Mouse (Mus musculus): Measurements from ENCODE around the gene Tmem230.

Tmem230 gene

DNA sequence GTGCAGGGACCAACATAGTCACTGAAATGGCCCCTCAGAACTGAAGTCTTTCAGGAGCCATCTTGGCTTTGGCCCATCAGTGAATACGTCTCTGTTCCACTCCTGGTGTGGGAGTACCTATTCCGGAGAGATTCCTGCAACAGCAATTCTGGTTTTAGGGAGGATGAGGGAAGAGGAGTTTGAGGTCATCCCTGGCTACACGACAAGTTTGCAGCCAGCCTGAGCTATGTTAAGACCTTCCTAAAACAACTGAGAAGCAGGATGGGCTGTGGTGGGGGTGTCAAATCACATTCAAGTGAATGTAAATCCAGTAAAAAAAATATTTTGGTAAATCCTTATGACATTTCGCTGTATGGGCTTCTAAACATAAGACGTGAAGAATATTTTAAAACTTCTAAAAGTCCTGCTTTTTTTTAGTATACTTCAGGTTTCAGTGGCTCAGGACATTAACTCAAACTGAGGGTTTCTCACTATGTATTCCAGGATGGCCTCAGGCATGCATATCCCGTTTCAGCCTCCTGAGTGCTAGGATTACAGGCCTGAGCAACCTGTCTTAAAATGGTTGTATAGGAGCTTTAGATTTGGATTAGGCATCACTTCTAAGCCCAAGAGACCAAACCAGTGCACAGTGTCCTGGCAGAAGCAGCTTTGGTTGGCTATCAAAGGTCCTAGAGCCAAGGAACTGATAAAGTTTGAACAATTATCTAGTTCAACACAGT lies 9.9 kb upstream of the Tmem230 start:
- TF ChIP-seq GATA4 (IDR thresholded peaks at IDR 0.05; ENCODE audit: insufficient replicate concordance, low read length): no peak

DNA sequence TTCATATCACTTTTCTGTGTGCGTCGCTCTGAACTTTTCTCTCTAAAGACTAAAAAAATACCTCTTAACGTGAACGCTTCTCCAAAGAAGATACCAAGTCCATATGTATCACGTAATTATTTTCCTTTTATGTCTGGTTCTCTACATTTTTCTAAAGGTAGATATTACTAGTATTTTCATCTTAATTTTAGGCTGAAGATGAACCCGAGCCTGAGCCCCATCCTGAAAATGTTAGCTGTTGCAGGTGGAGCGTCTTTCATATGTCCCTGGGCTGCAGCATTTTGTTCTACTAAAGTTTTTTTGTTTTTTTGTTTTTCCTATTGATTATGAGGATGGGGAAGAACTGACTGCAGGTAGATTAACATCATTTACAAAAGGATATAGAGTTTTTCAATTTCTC lies 6.0 kb upstream of the Tmem230 start:
- TF ChIP-seq GATA4 (IDR thresholded peaks at IDR 0.05; ENCODE audit: insufficient replicate concordance, low read length): no peak

DNA sequence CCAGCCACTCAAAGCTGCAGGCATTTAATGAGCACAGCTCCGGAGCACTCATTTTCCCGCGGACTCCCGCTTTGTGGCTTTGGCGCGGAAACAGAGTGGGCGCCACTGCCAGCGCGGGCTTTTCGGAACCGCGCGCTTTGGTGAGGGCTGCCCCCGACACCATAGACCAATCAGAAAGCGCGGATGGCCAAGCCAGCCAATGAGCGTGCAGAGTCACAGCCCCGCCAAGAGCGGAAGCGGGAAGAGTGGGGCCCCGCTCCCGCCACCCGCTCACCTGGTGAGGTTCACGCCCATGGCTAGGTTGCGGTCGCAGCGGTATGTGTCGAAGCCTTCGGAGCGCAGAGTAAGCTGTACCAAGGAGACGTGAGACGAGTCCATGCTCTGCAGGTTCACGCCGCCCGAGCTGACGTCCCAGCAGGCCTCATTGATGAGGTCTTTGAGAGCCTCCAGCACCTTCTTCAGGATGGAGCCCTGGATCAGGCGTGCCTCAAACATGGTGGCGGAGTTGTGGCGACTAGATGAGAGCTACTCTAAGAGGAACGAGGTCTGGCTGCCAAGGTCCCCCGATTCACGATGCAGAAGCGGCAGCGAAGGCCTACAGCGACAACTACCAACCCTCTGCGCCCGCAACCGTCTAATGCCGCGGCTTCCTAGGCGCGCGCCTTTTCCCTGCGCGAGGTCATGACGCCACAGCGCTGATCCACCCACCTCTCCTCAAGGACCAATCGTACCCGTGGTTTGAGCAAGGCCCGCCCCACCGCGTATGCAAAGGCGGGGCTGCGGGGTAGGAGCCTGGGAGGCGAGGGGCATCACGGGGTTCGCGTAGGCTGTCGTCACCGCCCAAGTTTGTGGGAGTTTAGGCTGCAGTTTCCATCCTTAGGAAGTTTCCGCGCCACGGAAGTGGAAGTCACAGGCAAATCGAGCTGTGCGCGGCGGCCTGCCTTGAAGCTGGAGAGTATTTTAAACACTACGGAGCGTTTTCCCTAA lies 5.2 kb upstream of the Tmem230 start, which contains the start of gene Pcna:
Gene Pcna (minus strand): TSS at position 773 of the 987 bp plus-strand sequence.
- no peak for TF ChIP-seq GATA4 (IDR thresholded peaks at IDR 0.05; ENCODE audit: insufficient replicate concordance, low read length)

- TF ChIP-seq GATA4 (IDR thresholded peaks at IDR 0.05; ENCODE audit: insufficient replicate concordance, low read length): no peak
Measured at GRCm38 (mm10) chr2:132251911-132252310, 4.3 kb upstream of the Tmem230 start.

- TF ChIP-seq GATA4 (IDR thresholded peaks at IDR 0.05; ENCODE audit: insufficient replicate concordance, low read length): no peak
Measured at GRCm38 (mm10) chr2:132243370-132243769, 4.2 kb downstream of the Tmem230 start.

- TF ChIP-seq GATA4 (IDR thresholded peaks at IDR 0.05; ENCODE audit: insufficient replicate concordance, low read length): no peak
Measured at GRCm38 (mm10) chr2:132235975-132236374, 11.6 kb downstream of the Tmem230 start.

DNA sequence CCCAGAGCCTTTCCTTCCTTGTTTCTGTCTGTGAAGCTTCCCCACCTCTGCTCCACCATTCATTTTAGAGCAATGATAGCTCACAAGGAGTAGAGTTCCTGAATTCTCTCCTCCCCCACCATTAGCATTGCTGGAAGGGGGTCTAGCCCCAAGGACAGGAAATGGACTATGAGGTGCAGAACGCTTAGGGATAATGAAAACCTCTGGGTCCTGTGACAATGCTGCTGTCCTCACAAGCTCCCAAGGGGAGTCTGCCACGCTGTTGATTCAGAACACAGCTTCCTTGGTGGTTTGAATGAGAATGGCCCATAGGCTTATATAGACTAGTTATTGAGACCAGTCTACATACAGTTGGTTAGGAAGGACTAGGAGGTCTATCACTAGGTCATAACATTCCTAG lies 12.3 kb downstream of the Tmem230 start:
- no peak for TF ChIP-seq GATA4 (IDR thresholded peaks at IDR 0.05; ENCODE audit: insufficient replicate concordance, low read length)

GRCm38 (mm10) chr2:132233985-132234765 lies 13.4 kb downstream of the Tmem230 start:
- TF ChIP-seq GATA4 (IDR thresholded peaks at IDR 0.05; ENCODE audit: insufficient replicate concordance, low read length): no peak

DNA sequence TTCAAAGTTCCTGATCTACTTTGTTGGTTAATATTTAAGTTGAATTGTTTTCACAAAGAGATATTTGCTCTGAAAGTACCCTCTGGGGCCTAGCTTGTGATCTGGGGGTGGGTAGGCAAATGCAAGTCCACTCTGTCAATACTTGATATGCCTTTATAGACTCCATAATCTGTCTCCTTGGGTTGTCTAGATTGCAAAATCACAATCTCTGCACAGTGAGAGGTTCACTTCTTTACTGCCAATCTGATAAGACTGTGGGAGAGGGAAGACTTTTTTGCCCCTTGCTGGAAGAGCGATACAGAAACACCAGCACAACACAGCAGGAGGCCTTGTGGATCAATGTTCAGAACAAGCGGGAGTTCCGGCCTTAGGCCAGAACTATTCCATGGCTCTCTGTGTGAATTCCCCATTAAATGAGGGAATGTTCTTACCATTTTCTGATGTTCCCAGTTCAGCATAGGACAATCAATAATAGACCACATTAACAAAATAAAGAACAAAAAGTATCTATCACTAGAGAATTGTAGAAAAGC lies 15.1 kb downstream of the Tmem230 start:
- TF ChIP-seq GATA4 (IDR thresholded peaks at IDR 0.05; ENCODE audit: insufficient replicate concordance, low read length): no peak

DNA sequence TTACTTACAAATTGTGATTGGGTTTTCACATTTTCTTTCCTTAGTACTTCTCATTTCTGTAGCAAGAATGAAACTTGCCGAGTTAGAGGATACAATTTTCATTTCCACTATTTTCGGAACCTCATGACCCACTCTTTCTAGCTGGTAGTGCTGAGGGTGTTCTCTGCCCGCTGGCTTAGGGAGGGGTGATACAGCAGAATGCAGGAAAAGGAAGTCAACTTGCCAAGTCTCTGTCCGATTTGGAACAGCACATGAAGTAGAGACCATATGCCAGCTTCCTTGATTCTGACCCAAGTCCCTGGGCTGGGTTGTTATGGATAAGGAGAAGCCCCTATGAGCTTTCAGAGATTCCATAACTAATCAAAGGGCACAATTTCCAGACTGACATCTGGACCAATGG lies 23.2 kb downstream of the Tmem230 start:
- no peak for TF ChIP-seq GATA4 (IDR thresholded peaks at IDR 0.05; ENCODE audit: insufficient replicate concordance, low read length)

GRCm38 (mm10) chr2:132221611-132222073 lies 26.0 kb downstream of the Tmem230 start:
- no peak for TF ChIP-seq GATA4 (IDR thresholded peaks at IDR 0.05; ENCODE audit: insufficient replicate concordance, low read length)

- TF ChIP-seq GATA4 (IDR thresholded peaks at IDR 0.05; ENCODE audit: insufficient replicate concordance, low read length): no peak
Measured at GRCm38 (mm10) chr2:132211995-132212656, 35.5 kb downstream of the Tmem230 start.

DNA sequence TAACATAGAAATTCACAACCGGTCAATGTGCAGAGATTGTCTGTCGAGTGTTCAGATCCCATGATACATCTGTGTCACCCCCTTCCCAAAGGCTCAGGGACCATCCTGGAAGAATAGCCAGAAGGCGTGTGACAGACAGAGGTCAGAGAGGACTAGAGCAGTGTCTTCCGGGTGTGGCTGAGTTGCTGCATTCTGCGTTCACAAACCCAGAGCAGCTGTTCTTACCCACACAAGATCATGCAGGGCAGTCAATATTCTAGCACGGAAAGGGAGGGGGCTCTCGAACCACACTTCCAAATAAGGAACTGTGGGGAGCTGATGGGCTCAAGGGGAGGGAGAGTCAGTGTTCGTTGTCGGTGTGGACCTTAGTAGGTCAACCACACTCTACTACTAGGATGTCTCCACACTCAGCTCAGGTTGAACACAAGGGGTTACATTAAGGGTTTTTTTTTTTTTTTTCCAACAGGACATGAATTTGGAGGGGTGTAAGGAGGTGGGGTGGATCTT lies 36.7 kb downstream of the Tmem230 start:
- TF ChIP-seq GATA4 (IDR thresholded peaks at IDR 0.05; ENCODE audit: insufficient replicate concordance, low read length): no peak

DNA sequence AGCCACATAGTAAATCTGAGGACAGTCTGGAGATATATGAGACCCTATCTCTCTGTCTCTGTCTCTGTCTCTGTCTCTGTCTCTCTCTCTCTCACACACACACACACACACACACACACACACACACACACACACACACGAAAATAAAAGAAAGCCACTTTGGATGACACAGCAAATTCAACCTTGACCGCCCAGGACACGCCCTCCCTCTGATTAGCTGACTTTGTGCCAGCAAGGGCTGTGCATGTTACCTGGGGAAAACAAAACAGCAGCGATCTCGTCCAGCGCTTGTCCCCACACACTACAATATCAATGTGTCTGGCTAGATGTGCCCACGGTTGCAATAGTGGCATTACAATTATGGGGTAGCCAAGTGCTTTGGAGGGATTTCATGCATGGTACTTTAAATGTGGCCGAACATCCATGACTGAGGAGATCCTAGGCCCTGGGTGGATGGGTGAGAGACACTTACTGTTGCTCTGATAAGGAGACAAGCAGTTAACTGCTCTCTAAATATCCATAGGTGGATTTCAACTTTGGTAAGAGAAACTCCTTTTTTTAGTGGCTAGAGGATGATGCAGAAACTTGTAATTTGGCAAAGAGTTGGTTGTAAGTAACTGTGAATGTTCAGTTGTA lies 39.2 kb downstream of the Tmem230 start:
- TF ChIP-seq GATA4 (IDR thresholded peaks at IDR 0.05; ENCODE audit: insufficient replicate concordance, low read length): no peak
